Mouse (Mus musculus) lung, embryonic 14.5 days (tissue): Measurements from ENCODE around the gene Gid4. TPM values are rescaled to one million over a fixed set of nuclear protein-coding genes. Genes with fewer than 3 reads are reported as not detected.

Source experiments
- ATAC-seq: fragments of 200-750 bp; cut with Nextera tagmentation; 2 replicates; pipeline ENCODE4 v1.8.0; 2017; ENCODE audit warnings: mild to moderate bottlenecking, moderate TSS enrichment, moderate library complexity; ENCODE audit not compliant: insufficient read depth
- DNase-seq: peaks from one replicate; pipeline ENCODE4 v3.0.0-alpha.2; 2015
- H3K27ac ChIP-seq: fragments of 300-500 bp; sonication (generic); 2 replicates; pipeline ENCODE4 v1.5.1; 2014; ENCODE audit warnings: low read depth, mild to moderate bottlenecking, moderate library complexity
- H3K27me3 ChIP-seq: fragments of 300-500 bp; sonication (generic); 2 replicates; pipeline ENCODE4 v1.6.1; 2014; ENCODE audit warnings: low read length, control low read depth; ENCODE audit not compliant: insufficient read depth
- H3K36me3 ChIP-seq: fragments of 300-500 bp; sonication (generic); 2 replicates; pipeline ENCODE4 v1.6.1; 2014; ENCODE audit warnings: control low read depth; ENCODE audit not compliant: insufficient read depth
- H3K4me1 ChIP-seq: fragments of 300-500 bp; sonication (generic); 2 replicates; pipeline ENCODE4 v1.6.1; 2014; ENCODE audit warnings: antibody characterized with exemption, control low read depth; ENCODE audit not compliant: insufficient read depth
- H3K4me2 ChIP-seq: fragments of 300-500 bp; sonication (generic); 2 replicates; pipeline ENCODE4 v1.6.1; 2014; ENCODE audit warnings: mild to moderate bottlenecking
- H3K4me3 ChIP-seq: fragments of 300-500 bp; sonication (generic); 2 replicates; pipeline ENCODE4 v1.5.1; 2014; ENCODE audit warnings: low read depth, low read length
- H3K9ac ChIP-seq: fragments of 300-500 bp; sonication (generic); 2 replicates; pipeline ENCODE4 v1.6.1; 2014
- H3K9me3 ChIP-seq: fragments of 300-500 bp; sonication (generic); 2 replicates; pipeline ENCODE4 v1.6.1; 2016; ENCODE audit warnings: low read depth, low read length, control low read depth
- CTCF ChIP-seq: IDR thresholded peaks from 2 replicates; pipeline ENCODE4 v1.5.1; 2016; ENCODE audit warnings: antibody characterized with exemption, low read depth
- WGBS: fragments of 180-500 bp; shearing (Covaris S2); extraction: QIAGEN DNeasy Blood & Tissue Kit; methylation state at CpG from one replicate; pipeline ENCODE4 v1.1.7; 2014; 5-methylcytosine and 5-hydroxymethylcytosine counted together
- polyA plus RNA-seq: library from polyadenylated mRNA; unstranded; fragments of >200 nt; fragmentation: Nextera tagmentation; extraction: Ambion mirVana; gene quantifications from 2 replicates; pipeline ENCODE4 v1.2.1, GENCODE M21; 2014

Gid4 gene
- polyA plus RNA-seq, 1 experiment from 2014 or later: 27.1 TPM

- ATAC-seq (no peak), DNase-seq (peak; percentile 95)
- WGBS: 5% methylated on average over 3 of the region's 3 CpGs
- Histone ChIP-seq H3K9me3 (no peaks in the 10 kb centered on the region), H3K9ac (no peak overlapping the region), H3K4me1 (0 out of 2 replicates have a peak, but pooled peaks cover 4% of the 10 kb centered on the region), H3K4me2 (no peak overlapping the region), H3K27ac (no peak overlapping the region), H3K4me3 (no peak overlapping the region), H3K36me3 (peaks cover 26% of the 10 kb centered on the region), H3K27me3 (no peaks in the 10 kb centered on the region)
- peak; percentile 68 for TF ChIP-seq CTCF
These were observed 4.8 kb upstream of the Gid4 start for GRCm38 (mm10) chr11:60412173-60412572.

- H3K36me3 ChIP-seq: peaks cover 19% of the 10 kb centered on the region; the same call in 1 of the 2 replicates
- no peaks in the 10 kb centered on the region for H3K9me3 ChIP-seq
- TF ChIP-seq CTCF: no peak
- H3K4me3 ChIP-seq: no peak overlapping the region
- ATAC-seq (no peak), DNase-seq (no peak)
- no peak overlapping the region for H3K9ac ChIP-seq
- WGBS: 83% methylated on average over 2 of the region's 2 CpGs
- H3K4me2 ChIP-seq: no peak overlapping the region
- no peak overlapping the region for H3K27ac ChIP-seq
- no peaks in the 10 kb centered on the region for H3K27me3 ChIP-seq
- 0 out of 2 replicates have a peak, but pooled peaks cover 4% of the 10 kb centered on the region for H3K4me1 ChIP-seq
These were observed 4.0 kb upstream of the Gid4 start for GRCm38 (mm10) chr11:60412921-60413320.

- peak overlapping the region; percentile 72 for H3K27ac ChIP-seq
- H3K4me1 ChIP-seq: peaks cover 11% of the 10 kb centered on the region; the same call in 1 of the 2 replicates
- under 1% methylated on average over 21 of the region's 21 CpGs for WGBS
- H3K27me3 ChIP-seq: no peaks in the 10 kb centered on the region
- no peaks in the 10 kb centered on the region for H3K9me3 ChIP-seq
- ATAC-seq: peak; percentile 55
- no peak for TF ChIP-seq CTCF
- peak overlapping the region; percentile 74 for H3K4me2 ChIP-seq
- H3K36me3 ChIP-seq: no peaks in the 10 kb centered on the region
- no peak for DNase-seq
- peak overlapping the region; percentile 80 for H3K9ac ChIP-seq
- H3K4me3 ChIP-seq: peak overlapping the region; percentile 93
These were observed 369 bp upstream of the Gid4 start for GRCm38 (mm10) chr11:60416590-60416962.

GRCm38 (mm10) chr11:60417717-60418472, 950 bp downstream of the Gid4 start, which contains the start of gene Atpaf2:
Gene Atpaf2 (minus strand): TSS chr11:60418457.
- WGBS: under 1% methylated on average over 39 of the region's 39 CpGs
- no peaks in the 10 kb centered on the region for H3K36me3 ChIP-seq
- H3K9ac ChIP-seq: peak within 1 kb of the TSS; percentile 93
- peak within 1 kb of the TSS; percentile 96 for H3K4me2 ChIP-seq
- H3K27ac ChIP-seq: peak within 1 kb of the TSS; percentile 90
- TF ChIP-seq CTCF: no peak
- no peaks in the 10 kb centered on the region for H3K27me3 ChIP-seq
- peak within 1 kb of the TSS; percentile 93 for H3K4me3 ChIP-seq
- no peaks in the 10 kb centered on the region for H3K9me3 ChIP-seq
- peak; percentile 46 for DNase-seq
- peak; percentile 57 for ATAC-seq
- peaks cover 11% of the 10 kb centered on the region; the same call in 1 of the 2 replicates for H3K4me1 ChIP-seq

- Histone ChIP-seq H3K4me2 (peak overlapping the region; percentile 96), H3K27ac (no peak overlapping the region), H3K9me3 (no peaks in the 10 kb centered on the region), H3K36me3 (no peaks in the 10 kb centered on the region), H3K27me3 (no peaks in the 10 kb centered on the region), H3K9ac (peak overlapping the region; percentile 93), H3K4me1 (peaks cover 11% of the 10 kb centered on the region; the same call in 1 of the 2 replicates), H3K4me3 (peak overlapping the region; percentile 93)
- no peak for ATAC-seq
- peak; percentile 12 for DNase-seq
- no peak for TF ChIP-seq CTCF
- whole genome bisulfite sequencing: 8% methylated on average over 6 of the region's 6 CpGs
These were observed 1.5 kb downstream of the Gid4 start for GRCm38 (mm10) chr11:60418473-60418803.

GRCm38 (mm10) chr11:60422046-60422668, 5.2 kb downstream of the Gid4 start:
- Histone ChIP-seq H3K4me2 (no peak overlapping the region), H3K27ac (no peak overlapping the region), H3K27me3 (no peaks in the 10 kb centered on the region), H3K36me3 (peaks cover 13% of the 10 kb centered on the region; the same call in 1 of the 2 replicates), H3K4me1 (peaks cover 7% of the 10 kb centered on the region; the same call in 1 of the 2 replicates), H3K9me3 (no peaks in the 10 kb centered on the region), H3K9ac (no peak overlapping the region), H3K4me3 (no peak overlapping the region)
- TF ChIP-seq CTCF: no peak
- 61% methylated on average over 5 of the region's 6 CpGs for WGBS
- ATAC-seq (no peak), DNase-seq (peak; percentile 13)

- no peak overlapping the region for H3K9ac ChIP-seq
- ATAC-seq: no peak
These were observed 6.1 kb downstream of the Gid4 start for GRCm38 (mm10) chr11:60423006-60423405.

More at GRCm38 (mm10) chr11:60423006-60423405, 6.1 kb downstream of the Gid4 start:
- no peak for DNase-seq
- peaks cover 19% of the 10 kb centered on the region; the same call in 1 of the 2 replicates for H3K36me3 ChIP-seq
- 80% methylated on average over 1 of the region's 1 CpGs for WGBS
- peaks cover 7% of the 10 kb centered on the region; the same call in 1 of the 2 replicates for H3K4me1 ChIP-seq
- H3K4me3 ChIP-seq: no peak overlapping the region
- H3K27ac ChIP-seq: no peak overlapping the region
- no peaks in the 10 kb centered on the region for H3K9me3 ChIP-seq
- TF ChIP-seq CTCF: no peak
- no peak overlapping the region for H3K4me2 ChIP-seq
- H3K27me3 ChIP-seq: no peaks in the 10 kb centered on the region
